Mouse (Mus musculus) heart, adult 2 months (tissue): Measurements from ENCODE around the gene Cwc25.

Experiments used
- CTCF ChIP-seq: fragments of 200-600 bp; IDR thresholded peaks from 2 replicates; pipeline ENCODE4 v1.8.1; 2022; ENCODE audit warnings: antibody characterized with exemption, mild to moderate bottlenecking, moderate library complexity
- EP300 ChIP-seq: fragments of 200-500 bp; IDR thresholded peaks from 2 replicates; pipeline ENCODE4 v1.6.1; 2011; ENCODE audit warnings: low read depth, low read length, control low read depth; ENCODE audit not compliant: insufficient read depth

DNA sequence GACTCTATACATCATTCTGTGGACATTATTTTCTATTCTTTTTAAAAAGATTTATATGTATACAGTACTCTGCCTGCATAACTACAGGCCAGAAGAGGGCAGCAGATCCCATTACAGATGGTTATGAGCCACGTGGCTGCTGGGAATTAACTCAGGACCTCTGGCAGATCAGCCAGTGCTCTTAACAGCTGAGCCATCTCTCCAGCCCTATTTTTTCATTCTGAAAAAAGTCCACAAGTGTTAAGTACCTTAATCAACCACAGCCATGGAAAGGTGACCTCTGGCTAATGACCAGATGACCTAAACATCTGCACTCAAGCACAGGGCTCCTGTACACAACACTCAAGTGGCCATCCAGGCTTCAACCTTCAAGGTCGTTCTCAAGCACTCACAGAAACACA is 10.8 kb upstream of the Cwc25 start:
- TF ChIP-seq EP300, result no peak
- TF ChIP-seq CTCF, result peak; percentile 59
